Mouse (Mus musculus): Measurements from ENCODE around the gene Dppa5a. TPM values are rescaled to one million over a fixed set of nuclear protein-coding genes. Genes with fewer than 3 reads are reported as not detected.
A peak's percentile ranks its signal among the peaks of the same experiment; 100 is the strongest.

Dppa5a gene
- polyA plus RNA-seq, 1 experiment = not detected

DNA sequence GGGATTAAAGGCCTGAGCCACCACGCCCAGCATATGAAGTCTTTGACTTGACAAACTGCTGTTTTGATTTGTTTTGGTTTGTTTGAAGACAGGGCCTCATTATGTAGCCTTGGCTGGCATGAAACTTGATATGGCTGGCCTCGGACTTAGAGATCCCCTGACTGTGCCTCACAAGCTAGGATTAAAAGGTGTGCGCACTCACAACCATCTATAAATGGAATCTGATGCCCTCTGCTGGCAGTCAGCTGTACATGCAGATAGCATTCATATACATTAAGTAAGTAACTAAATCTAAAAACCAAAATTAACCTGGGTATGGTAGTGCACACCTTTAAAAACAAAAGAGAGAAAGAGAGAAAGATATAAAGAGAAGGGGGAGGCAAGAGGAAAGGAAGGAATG, 17.9 kb upstream of the Dppa5a start:
- Histone ChIP-seq H3K4me3 (replicated peaks) (no peak overlapping the region), H3K4me1 (no peaks in the 10 kb centered on the region; the same call in 1 of the 2 replicates), H3K27me3 (replicated peaks) (peaks cover 20% of the 10 kb centered on the region), H3K36me3 (replicated peaks; ENCODE audit: low read length) (no peaks in the 10 kb centered on the region), H3K9me3 (peaks cover 5% of the 10 kb centered on the region; the same call in 1 of the 2 replicates)
- TF ChIP-seq FLI1 (IDR thresholded peaks at IDR 0.05; ENCODE audit: low read length) = no peak
- TF ChIP-seq GATA1 (IDR thresholded peaks at IDR 0.05; ENCODE audit: borderline replicate concordance, low read length) = no peak

DNA sequence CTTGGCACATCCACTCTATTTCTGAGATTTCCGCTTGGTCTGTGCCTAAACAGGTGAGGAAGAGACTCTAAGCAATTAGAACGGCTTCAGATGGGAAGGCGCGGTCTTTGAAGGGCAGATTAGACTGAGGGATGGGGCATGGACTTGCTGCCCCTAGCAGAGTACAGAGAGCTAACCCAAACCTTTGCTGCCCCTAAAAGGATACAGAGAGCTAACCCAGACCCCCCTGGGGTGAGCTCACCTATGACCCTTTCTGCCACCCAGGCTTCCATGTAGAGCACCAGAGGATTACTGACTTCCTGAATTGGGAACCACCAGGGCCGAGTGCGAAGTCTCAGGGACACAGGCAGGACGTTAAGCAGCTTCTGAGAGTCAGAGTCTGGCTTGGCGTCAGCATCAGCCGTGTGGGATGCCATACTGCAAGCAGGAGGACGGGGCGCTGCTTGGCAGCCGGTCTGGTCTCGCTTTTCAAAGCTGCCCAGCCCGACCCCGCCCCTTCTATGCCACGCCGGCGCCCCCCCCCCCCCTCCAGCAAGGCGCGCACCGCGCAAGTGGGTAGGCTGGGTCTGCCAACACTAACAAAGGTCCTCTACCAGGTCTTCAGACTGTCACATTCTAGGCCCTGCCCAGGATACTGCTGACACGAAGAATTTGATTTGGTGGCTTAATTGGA, 10.3 kb upstream of the Dppa5a start, which contains the start of gene Ooep:
Gene Ooep (minus strand): TSS at position 613 of the 673 bp plus-strand sequence.
- H3K4me1 ChIP-seq = peaks cover 8% of the 10 kb centered on the region
- peaks cover 47% of the 10 kb centered on the region for H3K27me3 ChIP-seq (replicated peaks)
- no peaks in the 10 kb centered on the region for H3K36me3 ChIP-seq (replicated peaks; ENCODE audit: low read length)
- H3K4me3 ChIP-seq (replicated peaks) = peak within 1 kb of the TSS; percentile 78
- TF ChIP-seq FLI1 (IDR thresholded peaks at IDR 0.05; ENCODE audit: low read length) (no peak), GATA1 (IDR thresholded peaks at IDR 0.05; ENCODE audit: borderline replicate concordance, low read length) (no peak)
- no peaks in the 10 kb centered on the region for H3K9me3 ChIP-seq

DNA sequence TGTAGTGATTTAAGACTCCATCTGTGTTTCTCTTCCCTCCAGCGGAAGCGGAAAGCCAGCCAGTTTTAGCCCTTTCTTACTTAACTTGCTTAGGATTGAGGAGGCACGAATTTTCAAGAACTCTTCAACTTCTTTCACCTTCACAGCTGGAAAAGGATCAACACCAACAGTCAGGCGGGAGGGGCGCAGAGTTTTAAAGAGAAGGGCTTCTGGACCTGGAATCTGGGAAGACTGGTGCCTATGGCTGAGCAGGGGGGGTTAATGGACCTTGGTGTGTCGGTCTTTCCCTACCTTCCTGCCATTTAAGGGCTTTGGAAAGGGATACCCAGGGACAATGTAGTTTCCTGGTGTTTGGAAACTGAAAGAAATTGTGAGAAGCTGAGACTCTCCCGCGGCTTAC, 9.6 kb upstream of the Dppa5a start:
- Histone ChIP-seq H3K4me1 (peaks cover 8% of the 10 kb centered on the region), H3K4me3 (replicated peaks) (no peak overlapping the region), H3K36me3 (replicated peaks; ENCODE audit: low read length) (no peaks in the 10 kb centered on the region), H3K27me3 (replicated peaks) (peaks cover 51% of the 10 kb centered on the region), H3K9me3 (no peaks in the 10 kb centered on the region)
- TF ChIP-seq GATA1 (IDR thresholded peaks at IDR 0.05; ENCODE audit: borderline replicate concordance, low read length) (no peak), FLI1 (IDR thresholded peaks at IDR 0.05; ENCODE audit: low read length) (no peak)

DNA sequence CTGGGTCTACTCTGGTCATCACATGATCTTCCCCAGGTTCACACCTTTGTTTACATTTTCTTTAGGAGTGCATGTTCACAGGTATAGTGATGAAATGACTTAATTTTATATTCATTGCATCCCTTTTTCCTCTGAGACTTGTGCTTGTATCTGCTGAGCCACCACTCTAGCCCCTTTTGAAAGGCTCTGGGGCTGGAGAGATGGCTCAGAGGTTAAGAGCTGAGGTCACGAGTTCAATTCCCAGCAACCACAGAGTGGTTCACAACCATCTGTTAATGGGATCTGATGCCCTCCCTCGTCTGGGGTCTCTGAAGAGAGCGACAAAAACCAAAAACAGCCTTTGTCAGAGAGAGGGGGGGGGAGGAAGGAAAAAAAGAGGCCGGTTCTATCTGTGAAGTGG, 7.5 kb upstream of the Dppa5a start:
- no peaks in the 10 kb centered on the region for H3K36me3 ChIP-seq (replicated peaks; ENCODE audit: low read length)
- H3K4me3 ChIP-seq (replicated peaks) = no peak overlapping the region
- no peaks in the 10 kb centered on the region for H3K9me3 ChIP-seq
- H3K4me1 ChIP-seq = peaks cover 8% of the 10 kb centered on the region
- TF ChIP-seq GATA1 (IDR thresholded peaks at IDR 0.05; ENCODE audit: borderline replicate concordance, low read length) = no peak
- no peak for TF ChIP-seq FLI1 (IDR thresholded peaks at IDR 0.05; ENCODE audit: low read length)
- peaks cover 50% of the 10 kb centered on the region for H3K27me3 ChIP-seq (replicated peaks)

DNA sequence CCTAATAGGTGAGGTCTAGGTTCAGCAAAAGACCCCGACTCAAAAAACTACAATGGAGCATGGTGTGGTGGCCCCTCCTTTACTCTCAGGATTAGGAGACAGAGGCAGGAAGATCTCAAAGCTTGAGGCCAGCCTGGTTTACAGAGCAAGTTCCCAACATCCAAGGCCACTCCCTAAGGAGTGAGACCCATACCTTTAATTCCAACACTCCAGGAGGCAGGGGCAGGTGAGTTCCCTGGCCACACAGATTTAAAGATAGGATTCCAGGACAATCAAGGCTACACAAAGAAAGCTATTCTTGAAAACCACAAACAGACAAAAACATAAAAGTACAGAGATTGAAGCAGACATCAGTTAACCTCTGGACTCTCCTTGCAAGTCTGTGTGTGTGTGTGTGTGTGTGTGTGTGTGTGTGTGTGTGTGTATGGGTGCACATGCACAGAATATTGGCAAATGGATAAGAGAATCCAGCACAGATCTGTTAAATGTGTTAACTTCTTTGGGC, 7.0 kb upstream of the Dppa5a start:
- H3K36me3 ChIP-seq (replicated peaks; ENCODE audit: low read length) = no peaks in the 10 kb centered on the region
- H3K27me3 ChIP-seq (replicated peaks) = peaks cover 47% of the 10 kb centered on the region
- TF ChIP-seq GATA1 (IDR thresholded peaks at IDR 0.05; ENCODE audit: borderline replicate concordance, low read length) = no peak
- TF ChIP-seq FLI1 (IDR thresholded peaks at IDR 0.05; ENCODE audit: low read length) = no peak
- H3K4me1 ChIP-seq = peaks cover 8% of the 10 kb centered on the region
- no peaks in the 10 kb centered on the region for H3K9me3 ChIP-seq
- no peak overlapping the region for H3K4me3 ChIP-seq (replicated peaks)

DNA sequence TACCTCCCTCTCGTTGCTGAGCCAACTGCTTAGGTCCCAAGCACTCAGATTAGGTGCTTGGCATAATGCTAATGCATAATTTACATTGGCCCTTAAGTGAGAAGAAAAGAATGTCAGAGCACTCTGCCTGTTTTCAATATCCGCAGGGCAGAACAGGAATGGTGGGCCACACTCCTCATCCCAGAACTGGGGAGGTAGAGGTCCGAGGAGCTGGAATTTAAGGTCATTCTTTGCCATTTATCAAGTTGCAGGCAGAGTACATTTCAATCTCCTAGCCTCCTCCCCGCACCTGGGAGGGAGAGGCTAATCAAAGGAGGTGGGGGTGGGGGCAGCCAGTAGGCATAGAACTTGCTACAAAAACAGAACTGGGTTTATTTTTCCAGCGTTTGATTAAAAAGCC, 6.4 kb upstream of the Dppa5a start:
- H3K36me3 ChIP-seq (replicated peaks; ENCODE audit: low read length) = no peaks in the 10 kb centered on the region
- TF ChIP-seq FLI1 (IDR thresholded peaks at IDR 0.05; ENCODE audit: low read length) = no peak
- no peak for TF ChIP-seq GATA1 (IDR thresholded peaks at IDR 0.05; ENCODE audit: borderline replicate concordance, low read length)
- no peaks in the 10 kb centered on the region for H3K9me3 ChIP-seq
- peaks cover 42% of the 10 kb centered on the region for H3K27me3 ChIP-seq (replicated peaks)
- H3K4me3 ChIP-seq (replicated peaks) = no peak overlapping the region
- peaks cover 8% of the 10 kb centered on the region for H3K4me1 ChIP-seq

DNA sequence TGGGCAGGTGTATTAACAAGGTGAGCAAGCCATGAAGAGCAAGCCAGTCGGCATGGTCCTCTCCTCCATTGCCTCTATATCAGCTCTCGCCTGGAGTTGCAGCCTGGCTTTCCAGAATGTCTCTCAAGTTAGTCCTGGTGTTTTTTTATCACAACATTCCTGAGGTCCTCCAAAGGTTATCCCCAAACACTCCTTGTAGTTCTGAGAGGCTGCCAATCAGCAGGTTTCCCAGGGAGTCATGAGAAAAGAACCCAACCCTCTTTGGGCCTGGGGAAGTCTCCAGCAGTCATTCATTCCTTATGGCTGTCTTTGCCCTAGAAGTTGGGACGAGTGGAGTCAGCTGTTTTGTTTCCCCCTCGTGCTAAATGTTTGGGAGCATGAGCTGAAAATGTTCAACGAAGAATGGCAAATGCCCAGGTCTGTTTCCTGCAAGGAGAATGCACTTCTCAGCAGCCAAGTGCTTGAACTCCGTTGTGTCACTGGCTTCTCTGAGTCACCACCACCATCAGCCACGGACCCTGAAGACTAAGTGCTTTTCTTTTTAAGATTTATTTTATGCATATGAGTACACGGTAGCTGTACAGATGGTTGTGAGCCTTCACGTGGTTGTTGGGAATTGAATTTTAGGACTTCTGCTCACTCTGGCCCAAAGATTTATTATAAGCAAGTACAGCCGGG, 5.0 kb upstream of the Dppa5a start:
- peaks cover under 1% of the 10 kb centered on the region; the same call in 1 of the 2 replicates for H3K4me1 ChIP-seq
- no peaks in the 10 kb centered on the region for H3K36me3 ChIP-seq (replicated peaks; ENCODE audit: low read length)
- no peak overlapping the region for H3K4me3 ChIP-seq (replicated peaks)
- H3K27me3 ChIP-seq (replicated peaks) = peaks cover 34% of the 10 kb centered on the region
- no peaks in the 10 kb centered on the region for H3K9me3 ChIP-seq
- TF ChIP-seq FLI1 (IDR thresholded peaks at IDR 0.05; ENCODE audit: low read length) = no peak
- no peak for TF ChIP-seq GATA1 (IDR thresholded peaks at IDR 0.05; ENCODE audit: borderline replicate concordance, low read length)

DNA sequence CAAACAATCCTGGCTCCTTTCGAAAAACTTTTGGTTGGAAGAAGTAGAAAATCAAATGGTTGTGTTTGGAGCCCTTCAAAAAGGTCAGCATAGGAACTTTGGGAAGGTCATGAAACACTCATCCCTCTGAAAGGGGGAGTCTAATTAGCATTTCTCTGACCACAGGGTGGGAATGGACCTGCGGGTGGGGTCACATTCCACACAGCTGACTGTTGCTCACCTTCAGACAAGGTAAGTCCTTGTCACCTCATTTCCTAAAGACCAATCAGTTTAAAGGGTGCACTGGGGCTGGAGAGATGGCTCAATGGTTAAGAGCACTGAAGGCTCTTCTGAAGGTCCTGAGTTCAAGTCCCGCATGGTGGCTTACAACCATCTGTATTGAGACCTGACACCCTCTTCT, 3.5 kb upstream of the Dppa5a start:
- TF ChIP-seq GATA1 (IDR thresholded peaks at IDR 0.05; ENCODE audit: borderline replicate concordance, low read length) (no peak), FLI1 (IDR thresholded peaks at IDR 0.05; ENCODE audit: low read length) (no peak)
- Histone ChIP-seq H3K27me3 (replicated peaks) (peaks cover 24% of the 10 kb centered on the region), H3K36me3 (replicated peaks; ENCODE audit: low read length) (no peaks in the 10 kb centered on the region)

DNA sequence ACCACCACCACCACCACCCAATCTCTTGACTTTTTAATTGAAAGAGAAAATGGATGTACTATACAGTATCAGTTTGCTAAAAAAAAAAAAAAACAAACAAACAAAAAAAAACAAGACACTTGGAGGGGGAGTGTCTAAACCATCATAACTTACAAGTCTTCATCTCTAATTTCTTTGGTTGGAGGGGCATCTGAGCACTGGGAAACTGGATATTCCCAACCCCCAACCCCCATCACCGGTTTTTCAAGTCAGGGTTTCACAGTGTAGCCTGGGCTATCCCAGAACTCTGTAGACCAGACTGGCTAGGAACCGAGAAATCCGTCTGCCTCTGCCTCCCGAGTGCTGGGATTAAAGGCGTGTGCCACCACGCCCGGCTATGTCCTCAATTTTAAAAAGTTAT, 1.8 kb upstream of the Dppa5a start:
- TF ChIP-seq FLI1 (IDR thresholded peaks at IDR 0.05; ENCODE audit: low read length) (no peak), GATA1 (IDR thresholded peaks at IDR 0.05; ENCODE audit: borderline replicate concordance, low read length) (no peak)
- Histone ChIP-seq H3K4me1 (peaks cover 7% of the 10 kb centered on the region), H3K36me3 (replicated peaks; ENCODE audit: low read length) (no peaks in the 10 kb centered on the region), H3K27me3 (replicated peaks) (peaks cover 19% of the 10 kb centered on the region), H3K9me3 (no peaks in the 10 kb centered on the region), H3K4me3 (replicated peaks) (no peak overlapping the region)

More for the DNA sequence above, 3.5 kb upstream of the Dppa5a start:
- H3K4me3 ChIP-seq (replicated peaks) = no peak overlapping the region
- H3K4me1 ChIP-seq = no peaks in the 10 kb centered on the region; the same call in 1 of the 2 replicates
- H3K9me3 ChIP-seq = no peaks in the 10 kb centered on the region

DNA sequence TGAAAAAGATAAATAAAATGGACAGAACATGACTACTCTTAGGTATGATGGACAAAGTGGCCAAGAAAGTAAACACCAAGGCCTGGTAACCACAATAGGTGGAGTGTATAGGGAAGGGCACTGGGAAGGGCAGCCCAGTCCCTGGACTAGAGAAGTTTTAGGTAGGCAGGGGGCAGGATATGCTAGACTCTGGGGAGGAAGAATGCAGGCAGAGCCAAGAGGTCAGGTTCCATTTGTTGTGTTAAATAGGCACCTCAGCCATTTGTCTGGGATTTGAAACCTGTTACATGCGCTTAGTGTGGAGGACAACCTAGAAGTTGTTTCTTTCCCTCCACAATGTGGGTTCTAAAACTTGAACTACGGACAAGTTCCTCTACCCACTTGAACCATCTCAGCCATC, 1.4 kb upstream of the Dppa5a start:
- Histone ChIP-seq H3K4me1 (peaks cover 7% of the 10 kb centered on the region), H3K36me3 (replicated peaks; ENCODE audit: low read length) (no peaks in the 10 kb centered on the region), H3K27me3 (replicated peaks) (peaks cover 17% of the 10 kb centered on the region), H3K4me3 (replicated peaks) (no peak overlapping the region), H3K9me3 (no peaks in the 10 kb centered on the region)
- TF ChIP-seq GATA1 (IDR thresholded peaks at IDR 0.05; ENCODE audit: borderline replicate concordance, low read length) (no peak), FLI1 (IDR thresholded peaks at IDR 0.05; ENCODE audit: low read length) (no peak)
